Mouse (Mus musculus) gastrocnemius, postnatal 36 days (tissue): ENCODE measurements around the gene Fem1b. TPM values are rescaled to one million over a fixed set of nuclear protein-coding genes. Genes with fewer than 3 reads are reported as not detected.

Experiments
- total RNA-seq, 2 experiments: library from RNA; stranded (reverse); gene quantifications; 2 replicates each; pipeline ENCODE4 v1.2.3; 2021

Fem1b gene
- total RNA-seq, 2 experiments from 2014 or later: 13.6 to 13.8 TPM

Other genes with a start within 250 kb of the Fem1b start
- gene Itga11, start 134.1 kb downstream of the Fem1b start, total RNA-seq: 1 to 10 TPM; 3.2 to 3.3 TPM
- gene Cln6, start 26.9 kb upstream of the Fem1b start, total RNA-seq: 10 to 100 TPM; 14.4 to 18.6 TPM
- gene Calml4, start 46.1 kb upstream of the Fem1b start, total RNA-seq: 1 to 10 TPM; 1.2 to 2.7 TPM
- gene Pias1, start 176.0 kb upstream of the Fem1b start, total RNA-seq: 10 to 100 TPM; 14.5 to 16.1 TPM